Mouse (Mus musculus): ENCODE measurements around the gene Cpm. TPM values are rescaled to one million over a fixed set of nuclear protein-coding genes. Genes with fewer than 3 reads are reported as not detected.

Cpm gene
- polyA plus RNA-seq, 1 experiment from 2014 or later, result 50.7 TPM

DNA sequence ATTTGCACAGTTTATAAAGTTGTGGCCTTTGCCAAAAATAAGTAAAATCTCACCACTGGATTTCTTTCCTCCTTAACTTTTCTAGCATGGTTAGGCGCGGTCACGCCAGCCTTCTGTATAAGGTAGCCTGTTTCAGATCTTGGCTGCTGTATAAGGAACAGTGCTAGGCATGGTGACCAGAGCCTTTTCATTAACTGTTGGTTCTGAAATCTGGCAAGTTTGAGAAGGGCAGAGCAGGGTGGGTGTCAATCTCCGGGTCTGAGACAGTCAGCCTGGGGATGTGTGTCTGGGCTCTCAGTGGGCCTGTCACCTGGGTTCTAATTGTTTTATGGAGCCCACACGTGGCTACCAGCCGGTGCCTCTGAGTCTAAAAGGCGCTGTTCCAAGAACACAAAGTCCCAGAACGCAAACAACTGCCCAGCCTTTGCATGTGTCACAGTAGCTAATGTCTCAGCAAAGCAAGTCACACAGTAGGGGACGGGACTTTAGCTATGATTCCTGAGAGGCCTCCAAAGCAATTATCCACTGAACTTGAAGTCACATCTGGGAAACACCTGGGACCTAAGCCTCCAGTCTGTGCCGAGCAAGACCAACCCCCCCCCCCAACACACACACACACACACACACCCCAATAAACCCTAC is 40.3 kb downstream of the Cpm start:
- 39% methylated on average over 10 of the region's 10 CpGs for WGBS
- H3K4me3 ChIP-seq (replicated peaks), result no peak overlapping the region
- H3K36me3 ChIP-seq, result no peaks in the 10 kb centered on the region
- H3K4me2 ChIP-seq (replicated peaks), result no peak overlapping the region
- H3K27ac ChIP-seq, result peak overlapping the region; percentile 10; the same call in 1 of the 2 replicates
- H3K4me1 ChIP-seq (replicated peaks), result no peaks in the 10 kb centered on the region; the same call in none of the 2 replicates
- H3K27me3 ChIP-seq (replicated peaks), result no peaks in the 10 kb centered on the region
- H3K9me3 ChIP-seq, result no peaks in the 10 kb centered on the region
- H3K9ac ChIP-seq, result no peak overlapping the region
- ATAC-seq, result peak; percentile 79

DNA sequence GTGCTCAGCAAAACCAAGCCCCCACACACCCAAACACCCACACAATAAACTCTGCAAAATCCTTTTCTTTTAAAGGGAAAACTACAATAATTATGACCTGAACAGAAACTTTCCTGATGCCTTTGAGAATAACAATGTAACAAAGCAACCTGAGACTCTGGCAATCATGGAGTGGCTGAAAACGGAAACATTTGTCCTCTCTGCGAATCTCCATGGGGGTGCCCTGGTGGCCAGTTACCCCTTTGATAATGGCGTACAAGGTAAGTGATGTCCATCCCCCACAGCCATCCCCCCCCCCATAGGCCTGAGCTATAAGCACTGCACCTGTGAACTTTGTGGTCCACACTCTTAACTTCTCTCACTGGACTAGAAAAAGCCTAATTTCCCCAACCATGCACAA is 40.8 kb downstream of the Cpm start:
- 79% methylated on average over 3 of the region's 3 CpGs for WGBS
- ATAC-seq, result no peak
- Histone ChIP-seq H3K27me3 (replicated peaks) (no peaks in the 10 kb centered on the region), H3K4me3 (replicated peaks) (no peak overlapping the region), H3K9me3 (no peaks in the 10 kb centered on the region), H3K4me2 (replicated peaks) (no peak overlapping the region), H3K27ac (no peak overlapping the region), H3K36me3 (no peaks in the 10 kb centered on the region), H3K9ac (no peak overlapping the region), H3K4me1 (replicated peaks) (no peaks in the 10 kb centered on the region; the same call in none of the 2 replicates)

DNA sequence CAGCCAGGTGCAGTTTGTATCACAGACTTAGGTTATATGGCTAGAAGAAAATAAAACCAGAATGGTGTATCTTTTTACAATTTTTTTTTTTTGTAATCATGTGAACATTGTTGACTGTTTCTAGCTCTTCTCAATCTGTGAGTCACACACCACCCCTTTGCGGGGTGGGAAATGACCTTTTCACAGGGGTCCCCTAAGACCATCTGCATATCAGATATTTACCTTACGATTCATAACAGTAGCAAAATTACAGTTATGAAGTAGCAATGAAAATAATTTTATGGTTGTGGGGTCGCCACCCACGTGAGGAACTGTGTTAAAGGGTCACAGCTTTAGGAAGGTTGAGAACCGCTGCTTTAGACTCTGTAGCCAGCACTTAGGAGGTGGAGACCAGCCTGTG is 41.5 kb downstream of the Cpm start:
- Histone ChIP-seq H3K36me3 (no peaks in the 10 kb centered on the region), H3K27me3 (replicated peaks) (no peaks in the 10 kb centered on the region), H3K4me3 (replicated peaks) (no peak overlapping the region), H3K4me1 (replicated peaks) (peaks cover 1% of the 10 kb centered on the region), H3K9me3 (no peaks in the 10 kb centered on the region), H3K27ac (no peak overlapping the region), H3K9ac (no peak overlapping the region), H3K4me2 (replicated peaks) (no peak overlapping the region)
- no peak for ATAC-seq
- WGBS, result 85% methylated on average over 5 of the region's 5 CpGs

DNA sequence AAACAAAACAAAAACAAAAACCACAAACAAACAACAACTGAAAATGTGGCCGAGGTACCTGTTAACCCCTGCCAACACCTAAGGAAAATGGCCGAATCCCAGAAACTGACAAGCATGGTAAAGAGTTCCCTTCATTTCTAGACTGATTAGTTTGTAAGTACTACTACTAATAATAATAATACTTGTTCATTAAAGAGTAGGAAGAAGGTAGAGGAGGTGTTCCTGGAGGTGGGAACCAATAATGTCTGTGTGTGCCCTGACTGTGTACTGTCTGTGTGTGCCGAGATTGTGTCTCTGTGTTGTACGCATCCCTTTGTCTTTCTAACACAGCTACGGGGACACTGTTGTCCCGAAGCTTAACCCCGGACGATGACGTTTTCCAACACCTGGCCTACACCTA is 42.0 kb downstream of the Cpm start:
- WGBS, result 89% methylated on average over 9 of the region's 9 CpGs
- H3K4me3 ChIP-seq (replicated peaks), result no peak overlapping the region
- H3K9me3 ChIP-seq, result no peaks in the 10 kb centered on the region
- H3K36me3 ChIP-seq, result no peaks in the 10 kb centered on the region
- H3K4me1 ChIP-seq (replicated peaks), result peaks cover 6% of the 10 kb centered on the region
- H3K4me2 ChIP-seq (replicated peaks), result no peak overlapping the region
- no peak overlapping the region for H3K27ac ChIP-seq
- no peak for ATAC-seq
- no peaks in the 10 kb centered on the region for H3K27me3 ChIP-seq (replicated peaks)
- no peak overlapping the region for H3K9ac ChIP-seq

DNA sequence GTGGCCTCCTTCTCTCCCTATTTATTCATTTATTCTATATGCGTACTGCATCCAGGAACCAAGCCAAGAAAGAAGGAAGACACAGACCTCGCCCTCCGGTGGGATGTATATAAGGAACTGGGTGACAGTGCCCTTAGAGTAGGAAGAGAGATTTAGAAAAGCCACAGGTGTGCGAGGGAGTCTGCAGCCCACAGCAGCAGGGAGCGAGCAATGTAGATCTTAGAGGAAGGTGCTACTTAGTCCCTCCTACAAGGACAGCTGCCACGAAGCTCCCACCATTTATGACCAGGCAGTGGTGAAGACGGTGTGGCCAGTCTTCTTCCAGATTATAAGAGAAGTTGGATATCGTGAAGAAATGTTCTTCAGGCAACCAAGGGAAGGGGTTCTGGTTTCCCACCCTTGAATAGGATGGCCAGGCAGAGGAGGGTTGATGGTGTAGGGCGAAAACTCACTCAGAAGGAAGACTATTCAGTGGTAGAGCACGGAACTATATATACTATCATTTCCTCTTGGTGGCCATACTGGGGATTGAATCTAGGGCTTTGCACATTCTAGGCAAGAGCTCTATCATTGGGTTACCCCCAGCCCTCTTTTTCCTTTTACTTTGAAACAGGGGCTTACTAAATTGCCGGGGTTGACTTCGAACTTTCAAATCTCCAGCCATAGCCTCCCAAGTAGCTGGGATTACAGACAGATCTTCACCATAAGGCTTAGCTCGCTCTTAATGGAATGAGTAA is 42.8 kb downstream of the Cpm start:
- H3K36me3 ChIP-seq, result no peaks in the 10 kb centered on the region
- H3K4me1 ChIP-seq (replicated peaks), result peaks cover 7% of the 10 kb centered on the region
- no peak overlapping the region for H3K27ac ChIP-seq
- H3K4me2 ChIP-seq (replicated peaks), result no peak overlapping the region
- no peak overlapping the region for H3K9ac ChIP-seq
- no peak overlapping the region for H3K4me3 ChIP-seq (replicated peaks)
- no peaks in the 10 kb centered on the region for H3K9me3 ChIP-seq
- WGBS, result 83% methylated on average over 13 of the region's 13 CpGs
- ATAC-seq, result no peak
- no peaks in the 10 kb centered on the region for H3K27me3 ChIP-seq (replicated peaks)

DNA sequence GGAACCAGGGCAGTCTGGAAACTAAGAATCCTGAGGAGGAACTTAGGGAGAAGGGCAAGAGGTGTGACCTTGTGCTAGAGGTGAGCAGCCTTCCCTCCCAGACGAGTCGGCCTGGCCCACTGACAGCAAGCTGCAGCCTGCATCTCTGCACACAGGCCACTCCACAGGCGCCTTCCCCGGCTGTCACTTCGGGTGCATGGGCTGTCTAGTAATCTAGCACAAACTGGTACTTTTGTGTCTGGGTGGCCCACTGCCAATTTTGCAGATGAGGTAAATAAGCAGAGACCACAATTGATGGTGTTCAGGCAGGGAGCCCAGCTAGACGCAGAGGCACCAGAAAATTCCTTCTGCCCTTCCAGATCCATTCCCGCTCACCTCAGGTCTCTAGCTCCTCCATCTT is 43.4 kb downstream of the Cpm start:
- H3K4me1 ChIP-seq (replicated peaks), result peaks cover 9% of the 10 kb centered on the region
- H3K4me2 ChIP-seq (replicated peaks), result no peak overlapping the region
- H3K4me3 ChIP-seq (replicated peaks), result no peak overlapping the region
- H3K9ac ChIP-seq, result no peak overlapping the region
- no peaks in the 10 kb centered on the region for H3K9me3 ChIP-seq
- 49% methylated on average over 7 of the region's 7 CpGs for WGBS
- H3K36me3 ChIP-seq, result no peaks in the 10 kb centered on the region
- ATAC-seq, result no peak
- H3K27me3 ChIP-seq (replicated peaks), result no peaks in the 10 kb centered on the region
- no peak overlapping the region for H3K27ac ChIP-seq

DNA sequence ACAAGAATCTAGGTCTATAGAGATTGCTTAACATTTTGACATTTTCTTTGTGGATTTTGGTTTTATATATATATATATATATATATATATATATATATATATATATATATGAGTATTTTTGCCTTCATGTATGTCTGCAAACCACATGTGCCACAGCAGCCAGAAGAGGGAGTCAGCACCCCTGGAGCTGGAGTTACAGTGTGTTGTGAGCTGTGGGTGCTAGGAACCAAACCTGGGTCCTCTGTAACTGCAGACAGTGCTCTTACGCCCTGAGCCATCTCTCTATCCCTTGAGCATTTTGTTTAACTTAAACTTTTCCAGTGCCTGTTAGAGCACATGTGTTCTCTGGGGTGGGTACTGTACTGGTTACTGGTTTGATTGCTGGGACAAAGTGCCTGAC is 44.6 kb downstream of the Cpm start:
- H3K4me3 ChIP-seq (replicated peaks), result no peak overlapping the region
- WGBS, result 86% methylated on average over 1 of the region's 1 CpGs
- no peak overlapping the region for H3K27ac ChIP-seq
- no peaks in the 10 kb centered on the region for H3K27me3 ChIP-seq (replicated peaks)
- no peak overlapping the region for H3K4me2 ChIP-seq (replicated peaks)
- no peaks in the 10 kb centered on the region for H3K36me3 ChIP-seq
- peaks cover 9% of the 10 kb centered on the region for H3K4me1 ChIP-seq (replicated peaks)
- no peaks in the 10 kb centered on the region for H3K9me3 ChIP-seq
- no peak for ATAC-seq
- H3K9ac ChIP-seq, result no peak overlapping the region

DNA sequence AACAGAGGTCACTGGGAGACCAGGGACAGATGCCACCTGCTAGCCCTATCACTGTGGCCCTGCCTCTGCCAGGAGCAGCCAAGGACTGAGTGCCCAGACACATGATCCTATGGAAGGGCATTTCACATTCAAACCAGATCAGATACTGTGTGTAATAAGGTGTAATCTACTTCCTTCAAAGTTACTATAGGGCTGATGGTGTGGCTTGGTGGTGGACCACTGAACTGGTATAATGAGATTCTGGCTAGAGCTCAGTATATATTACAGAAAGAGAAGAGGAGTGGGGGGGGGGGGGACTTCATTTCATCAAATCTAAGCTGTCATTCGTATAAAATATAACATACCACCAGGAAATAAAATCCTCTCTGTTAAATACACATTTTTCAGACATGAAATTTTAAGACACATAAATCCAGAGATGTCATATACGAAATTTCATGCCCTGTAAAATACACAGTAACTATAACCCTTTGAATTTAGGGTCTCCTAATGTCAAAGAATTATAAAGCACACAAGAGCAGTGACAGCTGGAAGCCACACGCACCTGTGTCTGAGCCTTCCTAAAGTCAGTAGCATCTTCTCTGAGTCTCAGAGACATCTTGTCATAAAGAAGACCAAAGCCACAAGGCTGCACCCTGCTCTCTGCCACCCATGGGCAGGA is 45.2 kb downstream of the Cpm start:
- H3K4me3 ChIP-seq (replicated peaks), result no peak overlapping the region
- no peaks in the 10 kb centered on the region for H3K9me3 ChIP-seq
- H3K4me2 ChIP-seq (replicated peaks), result no peak overlapping the region
- no peak overlapping the region for H3K9ac ChIP-seq
- ATAC-seq, result no peak
- H3K27me3 ChIP-seq (replicated peaks), result no peaks in the 10 kb centered on the region
- H3K27ac ChIP-seq, result no peak overlapping the region
- no peaks in the 10 kb centered on the region for H3K36me3 ChIP-seq
- WGBS, result 85% methylated on average over 3 of the region's 3 CpGs
- H3K4me1 ChIP-seq (replicated peaks), result peaks cover 9% of the 10 kb centered on the region

DNA sequence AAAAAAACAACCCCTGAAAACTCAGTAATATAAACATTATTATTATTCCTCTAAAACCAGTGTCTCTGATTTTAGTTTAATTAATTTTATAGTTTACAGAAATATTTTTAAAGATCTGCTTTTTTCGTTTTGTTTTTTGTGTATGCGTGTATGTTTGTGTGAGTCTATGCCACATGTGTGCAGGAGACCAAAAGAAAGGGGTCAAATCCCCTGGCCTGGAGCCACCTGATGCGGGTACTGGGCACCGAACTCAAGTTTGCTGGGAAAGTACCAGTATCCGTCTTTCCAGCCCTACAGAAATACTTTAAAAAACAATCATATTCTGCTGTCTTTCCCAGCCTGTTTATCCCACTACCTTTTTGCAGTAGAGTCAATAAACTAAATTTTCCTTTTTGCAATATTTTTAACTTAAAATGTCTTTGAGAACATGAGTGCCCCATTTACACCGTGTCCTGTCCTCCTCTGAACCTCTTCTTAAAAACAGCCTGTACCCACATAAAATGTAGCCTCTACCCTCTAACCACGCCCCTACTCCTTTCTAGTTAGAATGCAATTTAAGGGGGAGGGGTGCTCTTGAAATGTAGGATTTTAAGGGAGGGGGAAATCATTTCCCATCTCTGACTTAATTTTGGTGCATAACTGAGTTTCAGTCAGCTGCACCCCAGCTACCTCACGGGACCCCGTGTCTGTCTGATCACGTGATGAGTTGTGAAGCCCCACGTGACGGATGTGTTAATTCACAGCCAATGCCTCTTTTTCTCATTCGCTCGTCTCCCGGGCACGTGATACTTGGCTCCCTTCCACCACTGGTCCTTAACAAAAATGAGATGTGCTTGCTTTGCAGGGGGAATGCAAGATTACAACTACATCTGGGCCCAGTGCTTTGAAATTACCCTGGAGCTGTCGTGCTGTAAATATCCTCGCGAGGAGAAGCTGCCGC is 46.1 kb downstream of the Cpm start:
- Histone ChIP-seq H3K4me1 (replicated peaks) (0 out of 2 replicates have a peak, but pooled peaks cover 9% of the 10 kb centered on the region), H3K27ac (no peak overlapping the region), H3K9me3 (no peaks in the 10 kb centered on the region), H3K9ac (no peak overlapping the region), H3K36me3 (no peaks in the 10 kb centered on the region), H3K4me3 (replicated peaks) (peak overlapping the region; percentile 18), H3K27me3 (replicated peaks) (no peaks in the 10 kb centered on the region), H3K4me2 (replicated peaks) (peak overlapping the region; percentile 48)
- no peak; the same call in 1 of the 2 replicates for ATAC-seq
- WGBS, result 45% methylated on average over 20 of the region's 20 CpGs

DNA sequence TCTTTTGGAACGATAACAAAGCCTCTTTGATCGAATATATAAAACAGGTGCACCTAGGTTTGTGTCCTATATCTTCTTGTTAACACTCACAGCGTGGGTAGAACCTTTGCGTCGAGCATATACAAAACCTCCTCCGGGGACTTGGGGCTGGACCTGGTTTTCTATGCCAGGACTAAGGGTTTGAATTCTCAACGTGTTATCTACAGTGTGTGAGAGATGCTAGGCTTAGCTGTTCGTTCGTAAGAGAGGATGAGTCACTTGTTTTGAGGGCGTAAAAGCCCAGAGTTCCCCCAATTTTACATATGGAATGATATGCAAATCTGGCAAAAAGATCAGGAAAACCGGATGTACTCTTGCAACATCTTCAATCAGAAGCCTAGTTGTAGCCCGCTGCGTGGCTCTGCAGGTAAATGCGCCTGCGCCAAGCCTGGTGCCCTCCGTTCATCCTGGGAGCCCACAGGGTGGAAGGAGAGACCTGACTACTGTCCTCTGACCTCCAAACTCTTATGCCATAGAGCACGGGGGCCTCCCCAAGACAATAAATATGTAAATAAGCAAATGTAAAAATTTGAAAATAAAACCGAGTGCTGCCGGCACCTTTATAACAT is 46.8 kb downstream of the Cpm start:
- 0 out of 2 replicates have a peak, but pooled peaks cover 9% of the 10 kb centered on the region for H3K4me1 ChIP-seq (replicated peaks)
- no peak overlapping the region for H3K27ac ChIP-seq
- ATAC-seq, result peak; percentile 22; the same call in 1 of the 2 replicates
- WGBS, result 48% methylated on average over 19 of the region's 19 CpGs
- H3K9ac ChIP-seq, result no peak overlapping the region
- no peaks in the 10 kb centered on the region for H3K27me3 ChIP-seq (replicated peaks)
- H3K9me3 ChIP-seq, result no peaks in the 10 kb centered on the region
- peak overlapping the region; percentile 48 for H3K4me2 ChIP-seq (replicated peaks)
- no peaks in the 10 kb centered on the region for H3K36me3 ChIP-seq
- peak overlapping the region; percentile 18 for H3K4me3 ChIP-seq (replicated peaks)

DNA sequence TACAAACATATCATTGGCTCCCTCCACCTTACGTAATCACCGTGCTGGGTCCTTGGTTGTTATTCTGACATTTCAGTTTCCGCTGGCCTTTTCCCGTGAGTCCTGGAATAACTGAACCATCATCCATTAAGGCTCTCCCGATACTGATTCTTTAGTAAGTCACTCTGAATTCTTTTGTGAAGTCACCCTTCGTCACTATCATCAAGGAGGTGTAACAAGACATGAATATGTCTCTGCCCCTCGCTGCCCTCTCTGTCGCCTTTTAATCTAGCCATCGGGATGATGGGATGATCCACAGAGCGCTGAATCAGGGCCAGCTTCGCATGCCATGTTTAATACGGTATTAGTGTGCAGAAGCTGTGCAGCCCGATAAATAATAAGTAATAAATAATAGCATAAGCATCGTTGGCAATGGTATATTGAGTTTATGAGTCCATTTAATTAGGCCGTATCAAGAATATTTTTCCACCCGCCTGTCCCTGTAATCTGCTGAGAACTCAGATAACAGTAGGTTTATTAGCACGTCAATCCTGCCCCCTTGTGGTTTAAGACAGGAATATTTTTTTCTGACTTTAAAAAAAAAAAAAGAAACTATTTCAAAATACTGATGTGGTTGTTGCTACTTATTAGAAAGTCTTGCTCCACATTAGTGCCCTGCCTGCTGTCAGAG is 47.5 kb downstream of the Cpm start:
- peak; percentile 34; the same call in 1 of the 2 replicates for ATAC-seq
- Histone ChIP-seq H3K4me3 (replicated peaks) (no peak overlapping the region), H3K9me3 (no peaks in the 10 kb centered on the region), H3K9ac (no peak overlapping the region), H3K36me3 (no peaks in the 10 kb centered on the region), H3K27ac (no peak overlapping the region), H3K4me2 (replicated peaks) (peak overlapping the region; percentile 48), H3K27me3 (replicated peaks) (no peaks in the 10 kb centered on the region), H3K4me1 (replicated peaks) (0 out of 2 replicates have a peak, but pooled peaks cover 9% of the 10 kb centered on the region)
- WGBS, result 34% methylated on average over 17 of the region's 17 CpGs
